Mouse (Mus musculus): ENCODE results near the gene Clcn2. TPM values are rescaled to one million over a fixed set of nuclear protein-coding genes. Genes with fewer than 3 reads are reported as not detected.
"Not testable (repeated sequence)": the region's sequence is repeated elsewhere in the genome, so short reads cannot be mapped to it uniquely, and the experiment has no call there.

Gene Clcn2
- polyA plus RNA-seq, 1 experiment from 2014 or later = 14.3 TPM

- POLR2A ChIA-PET = no interaction called here
- TF ChIP-seq CTCF (IDR thresholded peaks at IDR 0.05) = no peak
- CTCF ChIA-PET = no interaction called here
- DNase-seq (ENCODE audit: low read depth, low spot score) = no peak
- in situ Hi-C loops (cut with MboI; ENCODE audit: low pct_unique_long_range_greater_than_20kb) = no loop called here
- H3K27me3 ChIP-seq = no peaks in the 10 kb centered on the region
- ATAC-seq = no peak
These were observed 47.3 kb downstream of the Clcn2 start for GRCm38 (mm10) chr16:20670291-20670690.

DNA sequence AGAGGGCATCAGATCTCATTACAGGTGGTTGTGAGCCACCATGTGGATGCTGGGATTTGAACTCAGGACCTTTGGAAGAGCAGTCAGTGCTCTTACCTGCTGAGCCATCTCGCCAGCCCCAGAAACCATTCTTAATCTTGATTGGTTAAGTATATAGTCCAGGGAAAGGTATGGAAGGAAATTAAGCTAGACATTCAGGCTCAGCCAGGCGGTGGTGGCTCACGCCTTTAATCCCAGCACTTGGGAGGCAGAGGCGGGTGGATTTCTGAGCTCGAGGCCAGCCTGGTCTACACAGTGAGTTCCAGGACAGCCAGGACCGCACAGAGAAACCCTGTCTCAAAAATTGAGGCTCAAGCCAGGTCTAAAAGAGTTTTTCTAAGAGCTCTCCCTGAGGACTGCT, 49.5 kb downstream of the Clcn2 start, which contains the start of gene Eif4g1:
Gene Eif4g1, plus strand, starts transcription at position 301 of the 400 bp plus-strand sequence.
- CTCF ChIA-PET; H3K27me3 ChIP-seq; DNase-seq (ENCODE audit: low read depth, low spot score); ATAC-seq; in situ Hi-C loops (cut with MboI; ENCODE audit: low pct_unique_long_range_greater_than_20kb): not testable (repeated sequence)
- POLR2A ChIA-PET = interaction anchor here (1.3 kb wide), 1 partner anchor 47 kb away, joined by 3 read pairs; no protein-coding TSS in a partner anchor

- TF ChIP-seq CTCF (IDR thresholded peaks at IDR 0.05) = no peak
- ChIA-PET POLR2A (no interaction called here), CTCF (no interaction called here)
- H3K27me3 ChIP-seq = no peaks in the 10 kb centered on the region
- no peak for DNase-seq (ENCODE audit: low read depth, low spot score)
- in situ Hi-C loops (cut with MboI; ENCODE audit: low pct_unique_long_range_greater_than_20kb) = no loop called here
- ATAC-seq = no peak
These were observed 59.9 kb downstream of the Clcn2 start for GRCm38 (mm10) chr16:20657661-20658060.

DNA sequence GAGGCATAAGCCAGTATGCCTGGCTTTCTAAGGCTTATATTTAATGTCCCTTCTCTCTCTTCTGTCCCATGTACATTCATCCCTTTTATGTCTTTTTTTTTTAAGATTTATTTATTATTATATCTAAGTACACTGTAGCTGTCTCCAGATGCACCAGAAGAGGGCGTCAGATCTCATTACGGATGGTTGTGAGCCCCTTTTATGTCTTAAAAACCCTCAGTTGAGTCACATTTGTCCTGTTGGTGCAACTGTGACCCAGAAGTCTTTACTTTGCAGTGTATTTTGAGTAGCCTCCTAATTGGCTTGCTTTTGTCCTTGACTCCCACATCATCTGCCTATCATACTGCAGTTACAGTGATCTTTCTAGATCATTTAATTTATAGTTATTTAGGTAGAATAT, 64.2 kb downstream of the Clcn2 start:
- in situ Hi-C loops (cut with MboI; ENCODE audit: low pct_unique_long_range_greater_than_20kb) = no loop called here
- ChIA-PET POLR2A (no interaction called here), CTCF (no interaction called here)
- DNase-seq (ENCODE audit: low read depth, low spot score) = no peak
- no peak for TF ChIP-seq CTCF (IDR thresholded peaks at IDR 0.05)
- ATAC-seq = no peak
- H3K27me3 ChIP-seq = no peaks in the 10 kb centered on the region

Other genes with a start within 250 kb of the Clcn2 start
- gene Eif2b5, start 218.9 kb downstream of the Clcn2 start, polyA plus RNA-seq (2021) = 82.8 TPM
- gene Dvl3, start 200.8 kb downstream of the Clcn2 start, polyA plus RNA-seq (2021) = 52.8 TPM
- gene Ap2m1, start 182.3 kb downstream of the Clcn2 start, polyA plus RNA-seq (2021) = 707 TPM
- 61.5 TPM for gene Abcf3, start 169.2 kb downstream of the Clcn2 start, polyA plus RNA-seq (2021)
- gene Vwa5b2, start 128.3 kb downstream of the Clcn2 start, polyA plus RNA-seq (2021) = 0.55 TPM
- 8.6 TPM for gene Eef1akmt4, start 106.2 kb downstream of the Clcn2 start, polyA plus RNA-seq (2021)
- gene Gm49333, start 106.1 kb downstream of the Clcn2 start, polyA plus RNA-seq (2021) = 0.03 TPM
- 21.5 TPM for gene Alg3, start 106.0 kb downstream of the Clcn2 start, polyA plus RNA-seq (2021)
- 11.5 TPM for gene Camk2n2, start 96.5 kb downstream of the Clcn2 start, polyA plus RNA-seq (2021)
- 0.12 TPM for gene Ece2, start 87.9 kb downstream of the Clcn2 start, polyA plus RNA-seq (2021)
- 289 TPM for gene Psmd2, start 66.1 kb downstream of the Clcn2 start, polyA plus RNA-seq (2021)
- 336 TPM for gene Eif4g1, start 49.4 kb downstream of the Clcn2 start, polyA plus RNA-seq (2021)
- gene Fam131a, start 24.5 kb downstream of the Clcn2 start, polyA plus RNA-seq (2021) = 0.69 TPM
- gene Polr2h, start 81 bp downstream of the Clcn2 start, polyA plus RNA-seq (2021) = 38.4 TPM
- gene Chrd, start 15.4 kb upstream of the Clcn2 start, polyA plus RNA-seq (2021) = 1.8 TPM
- 0.18 TPM for gene Thpo, start 16.8 kb upstream of the Clcn2 start, polyA plus RNA-seq (2021)